Mouse (Mus musculus): ENCODE measurements around the gene Ecel1. TPM values are rescaled to one million over a fixed set of nuclear protein-coding genes. Genes with fewer than 3 reads are reported as not detected.

Ecel1 gene
- polyA plus RNA-seq, 1 experiment from 2014 or later, result 0.17 TPM

- peaks cover 41% of the 10 kb centered on the region for H3K27me3 ChIP-seq (replicated peaks; ENCODE audit: insufficient read depth, low read length)
These were observed 3.1 kb upstream of the Ecel1 start for GRCm38 (mm10) chr1:87159396-87159795.

DNA sequence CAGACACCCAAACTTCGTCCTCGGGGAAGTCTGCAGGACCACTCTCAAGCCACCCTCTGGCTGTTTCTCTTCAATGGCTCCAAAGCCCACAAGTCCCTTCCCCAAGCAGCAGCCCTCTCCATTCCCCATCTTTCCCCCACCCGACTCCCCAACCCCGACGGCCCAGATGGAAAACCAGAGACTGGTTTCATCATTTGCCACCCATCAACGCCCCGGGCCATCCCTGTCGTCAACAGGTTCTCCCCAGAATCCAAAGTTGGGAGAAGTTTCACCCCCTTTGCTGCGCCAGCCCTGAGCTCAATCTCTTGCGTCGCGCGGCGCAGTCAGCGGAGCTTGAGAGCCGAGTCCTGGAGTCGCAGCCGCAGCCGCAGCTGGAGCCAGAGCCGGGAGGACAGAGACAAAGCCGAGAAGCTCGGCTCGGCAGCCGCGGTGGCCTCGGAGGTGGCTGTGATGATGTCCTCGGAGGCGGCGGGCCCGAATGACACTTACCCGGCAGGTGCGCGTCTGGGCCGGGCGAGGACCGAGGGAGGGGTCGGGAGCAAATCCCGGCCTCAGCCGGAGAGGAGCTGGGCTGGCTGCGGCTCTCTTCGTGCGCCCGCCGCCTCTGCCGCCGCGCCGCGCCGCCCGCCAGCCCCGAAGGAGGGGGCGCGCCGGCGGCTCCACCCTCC lies 656 bp downstream of the Ecel1 start:
- ATAC-seq, result no peak

More at GRCm38 (mm10) chr1:87159396-87159795, 3.1 kb upstream of the Ecel1 start:
- Histone ChIP-seq H3K9ac (replicated peaks; ENCODE audit: low read depth) (no peak overlapping the region), H3K36me3 (ENCODE audit: insufficient read depth, low read length) (no peaks in the 10 kb centered on the region), H3K27ac (ENCODE audit: low read length) (no peak overlapping the region), H3K4me2 (replicated peaks; ENCODE audit: low read depth, low read length) (no peak overlapping the region), H3K9me3 (ENCODE audit: low read length) (no peaks in the 10 kb centered on the region), H3K4me3 (ENCODE audit: low read depth, low read length) (no peak overlapping the region), H3K4me1 (ENCODE audit: insufficient read depth, low read depth, low read length) (no peaks in the 10 kb centered on the region)
- ATAC-seq (no peak), DNase-seq (ENCODE audit: low spot score) (no peak)
- TF ChIP-seq CTCF (IDR thresholded peaks at IDR 0.05), result no peak
- no peak for TF ChIP-seq EP300 (IDR thresholded peaks at IDR 0.05)
- 69% methylated on average over 3 of the region's 3 CpGs for WGBS

GRCm38 (mm10) chr1:87154501-87155120 lies 1.7 kb downstream of the Ecel1 start:
- TF ChIP-seq EP300 (IDR thresholded peaks at IDR 0.05), result no peak
- TF ChIP-seq CTCF (IDR thresholded peaks at IDR 0.05), result no peak
- no peaks in the 10 kb centered on the region for H3K4me1 ChIP-seq (ENCODE audit: insufficient read depth, low read depth, low read length)
- H3K36me3 ChIP-seq (ENCODE audit: insufficient read depth, low read length), result no peaks in the 10 kb centered on the region
- peak overlapping the region; percentile 45 for H3K4me2 ChIP-seq (replicated peaks; ENCODE audit: low read depth, low read length)
- peaks cover 71% of the 10 kb centered on the region for H3K27me3 ChIP-seq (replicated peaks; ENCODE audit: insufficient read depth, low read length)
- DNase-seq (ENCODE audit: low spot score), result no peak
- H3K27ac ChIP-seq (ENCODE audit: low read length), result no peak overlapping the region
- H3K4me3 ChIP-seq (ENCODE audit: low read depth, low read length), result peak overlapping the region; percentile 28; the same call in 1 of the 2 replicates
- ATAC-seq, result no peak
- H3K9me3 ChIP-seq (ENCODE audit: low read length), result no peaks in the 10 kb centered on the region
- no peak overlapping the region for H3K9ac ChIP-seq (replicated peaks; ENCODE audit: low read depth)
- 3% methylated on average over 58 of the region's 58 CpGs for WGBS

More for the DNA sequence above, 656 bp downstream of the Ecel1 start:
- TF ChIP-seq CTCF (IDR thresholded peaks at IDR 0.05) (no peak), EP300 (IDR thresholded peaks at IDR 0.05) (no peak)
- Histone ChIP-seq H3K9ac (replicated peaks; ENCODE audit: low read depth) (no peak overlapping the region), H3K4me1 (ENCODE audit: insufficient read depth, low read depth, low read length) (no peaks in the 10 kb centered on the region), H3K27me3 (replicated peaks; ENCODE audit: insufficient read depth, low read length) (peaks cover 71% of the 10 kb centered on the region), H3K36me3 (ENCODE audit: insufficient read depth, low read length) (no peaks in the 10 kb centered on the region), H3K27ac (ENCODE audit: low read length) (no peak overlapping the region), H3K4me3 (ENCODE audit: low read depth, low read length) (peak overlapping the region; percentile 8; the same call in 1 of the 2 replicates), H3K4me2 (replicated peaks; ENCODE audit: low read depth, low read length) (peak overlapping the region; percentile 42), H3K9me3 (ENCODE audit: low read length) (no peaks in the 10 kb centered on the region)
- under 1% methylated on average over 32 of the region's 56 CpGs for WGBS
- DNase-seq (ENCODE audit: low spot score), result no peak

DNA sequence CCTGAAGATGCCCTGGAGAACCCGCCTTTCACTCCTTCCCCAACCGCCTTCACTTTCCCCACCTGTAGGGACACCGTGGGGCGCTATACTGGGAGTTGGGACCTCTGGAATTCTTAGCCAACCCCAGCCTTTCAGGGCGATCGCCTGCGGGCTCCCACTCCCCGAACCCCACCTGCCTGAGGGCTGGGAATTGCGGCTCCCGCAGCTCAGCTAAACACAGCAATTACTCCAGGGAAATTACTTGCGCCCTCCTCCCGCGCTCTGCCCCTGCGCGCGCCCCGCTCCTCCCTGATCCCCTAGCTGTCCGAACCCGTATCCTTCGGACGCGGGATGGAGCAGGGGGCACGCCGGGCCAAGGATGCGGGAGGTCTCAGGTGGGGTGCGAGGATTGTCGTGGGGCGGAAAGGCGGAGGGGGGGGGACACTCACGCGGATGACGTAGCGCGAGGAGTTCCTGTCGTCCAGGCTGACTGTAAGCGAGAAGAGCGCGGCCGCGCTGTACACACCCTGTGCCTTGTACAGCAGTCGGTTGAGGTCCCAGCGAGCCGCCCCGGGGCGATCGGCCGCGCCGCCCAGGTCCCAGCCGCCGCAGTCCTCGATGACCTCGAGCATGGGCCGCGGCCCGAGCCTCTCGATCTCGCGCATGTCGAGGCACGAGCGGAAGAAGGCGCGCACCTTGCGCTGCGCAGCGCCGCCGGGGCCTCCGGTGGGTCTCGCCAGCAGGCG lies 2.4 kb downstream of the Ecel1 start:
- TF ChIP-seq CTCF (IDR thresholded peaks at IDR 0.05) (no peak), EP300 (IDR thresholded peaks at IDR 0.05) (no peak)
- no peak for DNase-seq (ENCODE audit: low spot score)
- under 1% methylated on average over 52 of the region's 72 CpGs for WGBS
- Histone ChIP-seq H3K4me3 (ENCODE audit: low read depth, low read length) (peak overlapping the region; percentile 28; the same call in 1 of the 2 replicates), H3K4me2 (replicated peaks; ENCODE audit: low read depth, low read length) (peak overlapping the region; percentile 45), H3K4me1 (ENCODE audit: insufficient read depth, low read depth, low read length) (no peaks in the 10 kb centered on the region), H3K9me3 (ENCODE audit: low read length) (no peaks in the 10 kb centered on the region), H3K27me3 (replicated peaks; ENCODE audit: insufficient read depth, low read length) (peaks cover 71% of the 10 kb centered on the region), H3K36me3 (ENCODE audit: insufficient read depth, low read length) (no peaks in the 10 kb centered on the region), H3K9ac (replicated peaks; ENCODE audit: low read depth) (no peak overlapping the region), H3K27ac (ENCODE audit: low read length) (no peak overlapping the region)
- no peak for ATAC-seq

DNA sequence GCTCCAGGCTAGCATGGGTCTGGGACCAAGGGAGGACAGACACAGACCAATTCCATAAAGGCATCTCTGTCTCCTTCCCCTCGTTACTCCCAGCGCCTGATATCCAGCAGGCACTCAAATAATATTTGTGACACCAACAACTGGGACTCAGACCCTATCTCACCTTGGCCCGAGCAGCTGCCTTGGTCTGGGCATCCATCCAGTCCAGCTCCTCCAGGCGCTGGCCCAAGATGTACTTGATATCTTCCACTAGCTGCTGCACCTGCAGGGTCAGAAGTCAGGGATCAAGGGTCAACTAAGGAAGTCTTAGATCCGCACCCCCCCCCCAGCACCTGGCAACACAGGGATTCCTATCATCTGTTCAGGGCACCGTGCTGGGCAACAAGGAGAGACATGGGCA lies 5.0 kb downstream of the Ecel1 start:
- Histone ChIP-seq H3K4me1 (ENCODE audit: insufficient read depth, low read depth, low read length) (no peaks in the 10 kb centered on the region), H3K27ac (ENCODE audit: low read length) (no peak overlapping the region), H3K27me3 (replicated peaks; ENCODE audit: insufficient read depth, low read length) (peaks cover 49% of the 10 kb centered on the region), H3K4me2 (replicated peaks; ENCODE audit: low read depth, low read length) (no peak overlapping the region), H3K9ac (replicated peaks; ENCODE audit: low read depth) (no peak overlapping the region), H3K36me3 (ENCODE audit: insufficient read depth, low read length) (no peaks in the 10 kb centered on the region), H3K9me3 (ENCODE audit: low read length) (no peaks in the 10 kb centered on the region), H3K4me3 (ENCODE audit: low read depth, low read length) (no peak overlapping the region)
- ATAC-seq, result no peak
- TF ChIP-seq CTCF (IDR thresholded peaks at IDR 0.05) (no peak), EP300 (IDR thresholded peaks at IDR 0.05) (no peak)
- no peak for DNase-seq (ENCODE audit: low spot score)
- 69% methylated on average over 6 of the region's 6 CpGs for WGBS

DNA sequence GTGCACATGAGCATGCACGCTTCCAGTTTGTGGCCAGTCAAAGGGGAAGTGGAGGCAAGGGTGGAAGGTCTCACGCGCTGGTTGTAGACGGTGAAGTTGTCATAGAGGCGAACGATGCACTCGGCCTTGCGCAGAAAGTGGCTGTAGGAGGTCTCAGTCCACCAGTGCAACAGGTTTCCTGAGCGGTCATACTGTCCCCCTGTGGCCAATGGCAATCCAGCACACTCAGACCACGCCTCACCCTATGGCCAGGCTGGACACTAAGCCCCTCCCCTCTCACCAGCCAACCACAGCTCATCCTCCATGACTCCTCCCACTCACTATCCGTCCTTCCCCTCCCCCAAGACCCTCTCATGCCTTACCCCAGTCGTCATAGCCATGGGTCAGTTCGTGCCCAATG lies 6.9 kb downstream of the Ecel1 start:
- no peak for ATAC-seq
- 28% methylated on average over 13 of the region's 13 CpGs for WGBS

More for the DNA sequence above, 6.9 kb downstream of the Ecel1 start:
- no peak overlapping the region for H3K4me3 ChIP-seq (ENCODE audit: low read depth, low read length)
- H3K27me3 ChIP-seq (replicated peaks; ENCODE audit: insufficient read depth, low read length), result peaks cover 31% of the 10 kb centered on the region
- no peak overlapping the region for H3K4me2 ChIP-seq (replicated peaks; ENCODE audit: low read depth, low read length)
- no peaks in the 10 kb centered on the region for H3K9me3 ChIP-seq (ENCODE audit: low read length)
- peak; percentile 12 for DNase-seq (ENCODE audit: low spot score)
- no peak for TF ChIP-seq CTCF (IDR thresholded peaks at IDR 0.05)
- TF ChIP-seq EP300 (IDR thresholded peaks at IDR 0.05), result no peak
- H3K36me3 ChIP-seq (ENCODE audit: insufficient read depth, low read length), result no peaks in the 10 kb centered on the region
- no peaks in the 10 kb centered on the region for H3K4me1 ChIP-seq (ENCODE audit: insufficient read depth, low read depth, low read length)
- H3K27ac ChIP-seq (ENCODE audit: low read length), result no peak overlapping the region
- no peak overlapping the region for H3K9ac ChIP-seq (replicated peaks; ENCODE audit: low read depth)
